Mouse (Mus musculus) spleen, adult 2 months (tissue): ENCODE results near the gene Ndufc2.

ENCODE experiments used
- CTCF ChIP-seq: fragments of 200-500 bp; IDR thresholded peaks from 2 replicates; pipeline ENCODE4 v1.5.1; 2011; ENCODE audit warnings: mild to moderate bottlenecking, inconsistent platforms; ENCODE audit not compliant: insufficient read depth, insufficient read length, insufficient replicate concordance; ENCODE audit errors: extremely low read depth
- POLR2A ChIP-seq: fragments of 200-500 bp; IDR thresholded peaks from 2 replicates; pipeline ENCODE4 v1.6.1; 2011; ENCODE audit warnings: low read depth, low read length, inconsistent platforms

DNA sequence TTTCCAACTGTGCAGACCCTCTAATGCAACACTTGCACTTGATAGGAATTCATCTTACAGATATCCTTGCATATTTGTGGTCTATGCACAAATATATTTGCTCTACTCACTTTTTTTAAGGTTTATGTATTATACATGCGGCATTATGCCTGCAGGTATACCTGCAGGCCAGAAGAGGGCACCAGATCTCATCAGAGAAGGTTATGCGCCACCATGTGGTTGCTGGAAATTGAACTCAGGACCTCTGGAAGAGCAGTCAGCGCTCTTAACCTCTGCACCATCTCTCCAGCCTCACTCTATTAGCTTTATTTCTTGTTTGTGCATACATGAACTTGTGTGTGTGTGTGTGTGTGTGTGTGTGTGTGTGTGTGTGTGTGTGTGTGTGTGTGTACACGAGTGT is 38.3 kb upstream of the Ndufc2 start:
- TF ChIP-seq CTCF (peak; percentile 52; the same call in 1 of the 2 replicates), POLR2A (no peak)
